Mouse (Mus musculus) liver, postnatal 0 days (tissue): ENCODE data around the gene Gpank1. TPM values are rescaled to one million over a fixed set of nuclear protein-coding genes. Genes with fewer than 3 reads are reported as not detected.
A peak's percentile ranks its signal among the peaks of the same experiment; 100 is the strongest.

ENCODE experiments used
- ATAC-seq: fragments of 200-750 bp; cut with Nextera tagmentation; 2 replicates; pipeline ENCODE4 v1.8.0; 2017; ENCODE audit warnings: mild to moderate bottlenecking, moderate library complexity
- DNase-seq: peaks from one replicate; pipeline ENCODE4 v3.0.0-alpha.2; 2016
- H3K27ac ChIP-seq: fragments of 300-500 bp; sonication (generic); 2 replicates; pipeline ENCODE4 v1.5.1; 2014; ENCODE audit warnings: antibody characterized with exemption, moderate library complexity, mild to moderate bottlenecking, low read depth
- H3K27me3 ChIP-seq: fragments of 300-500 bp; sonication (generic); 2 replicates; pipeline ENCODE4 v1.6.1; 2014; ENCODE audit warnings: low read length, control low read depth, mixed read lengths; ENCODE audit not compliant: insufficient read depth
- H3K36me3 ChIP-seq: fragments of 300-500 bp; sonication (generic); replicated peaks from 2 replicates; pipeline ENCODE4 v1.6.1; 2014; ENCODE audit warnings: mild to moderate bottlenecking, control low read depth, low read length, moderate library complexity, mixed read lengths; ENCODE audit not compliant: insufficient read depth
- H3K4me1 ChIP-seq: fragments of 300-500 bp; sonication (generic); 2 replicates; pipeline ENCODE4 v1.6.1; 2014; ENCODE audit warnings: antibody characterized with exemption, mild to moderate bottlenecking, control low read depth; ENCODE audit not compliant: insufficient read depth
- H3K4me2 ChIP-seq: fragments of 300-500 bp; sonication (generic); 2 replicates; pipeline ENCODE4 v1.6.1; 2014; ENCODE audit warnings: low read depth, mild to moderate bottlenecking, low read length, moderate library complexity, mixed read lengths
- H3K4me3 ChIP-seq: fragments of 300-500 bp; sonication (generic); 2 replicates; pipeline ENCODE4 v1.5.1; 2014; ENCODE audit warnings: low read depth, low read length
- H3K9ac ChIP-seq: fragments of 300-500 bp; sonication (generic); replicated peaks from 2 replicates; pipeline ENCODE4 v1.6.1; 2014; ENCODE audit warnings: mild to moderate bottlenecking, moderate library complexity
- H3K9me3 ChIP-seq: fragments of 300-500 bp; sonication (generic); 2 replicates; pipeline ENCODE4 v1.6.1; 2016; ENCODE audit warnings: mild to moderate bottlenecking, control low read depth, low read length, mixed read lengths
- CTCF ChIP-seq: sonication (generic); IDR thresholded peaks from 2 replicates; pipeline ENCODE4 v1.5.1; 2016; ENCODE audit warnings: antibody characterized with exemption, low read depth
- EP300 ChIP-seq: IDR thresholded peaks from 2 replicates; pipeline ENCODE4 v1.6.1; 2016; ENCODE audit warnings: antibody characterized with exemption, low read depth, mild to moderate bottlenecking
- WGBS: fragments of 180-500 bp; shearing (Covaris S2); extraction: QIAGEN DNeasy Blood & Tissue Kit; methylation state at CpG from one replicate; pipeline ENCODE4 v1.1.7; 2014; ENCODE audit not compliant: insufficient replicate concordance; 5-methylcytosine and 5-hydroxymethylcytosine counted together
- polyA plus RNA-seq: library from polyadenylated mRNA; unstranded; fragments of >200 nt; fragmentation: Nextera tagmentation; extraction: Ambion mirVana; gene quantifications from 2 replicates; pipeline ENCODE4 v1.2.1, GENCODE M21; 2015

Gpank1 gene
- polyA plus RNA-seq, 1 experiment from 2014 or later: 9.6 TPM

DNA sequence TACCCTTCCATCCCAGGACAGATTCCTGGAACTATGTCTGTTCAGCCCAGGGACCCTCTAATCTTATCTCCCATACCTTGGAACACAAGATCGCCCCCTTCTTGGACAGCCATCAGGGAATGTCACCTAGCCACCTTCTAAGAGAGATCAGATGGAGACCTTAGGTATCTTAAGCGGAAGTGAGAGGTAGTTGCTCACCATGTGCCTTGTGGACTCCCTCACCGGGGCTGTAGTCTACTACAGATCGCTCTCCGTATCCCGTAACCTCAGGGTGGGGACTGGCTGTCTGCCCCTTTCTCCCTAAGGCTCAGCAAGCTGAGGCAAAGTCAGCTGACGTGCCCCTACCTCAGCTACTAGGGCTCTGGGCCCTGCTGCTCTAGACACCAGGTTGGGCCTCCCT is 17.2 kb upstream of the Gpank1 start:
- no peaks in the 10 kb centered on the region for H3K9me3 ChIP-seq
- H3K27me3 ChIP-seq: no peaks in the 10 kb centered on the region
- ATAC-seq (no peak), DNase-seq (no peak)
- no peak for TF ChIP-seq CTCF
- TF ChIP-seq EP300: no peak
- H3K9ac ChIP-seq: peak overlapping the region; percentile 26; the same call in 1 of the 2 replicates
- peaks cover 38% of the 10 kb centered on the region for H3K4me1 ChIP-seq
- 68% methylated on average over 7 of the region's 7 CpGs for WGBS
- no peak overlapping the region for H3K4me3 ChIP-seq
- H3K36me3 ChIP-seq: peaks cover 29% of the 10 kb centered on the region
- H3K4me2 ChIP-seq: peak overlapping the region; percentile 42; the same call in 1 of the 2 replicates
- peak overlapping the region; percentile 48 for H3K27ac ChIP-seq

GRCm38 (mm10) chr17:35104754-35105153 is 16.5 kb upstream of the Gpank1 start:
- H3K4me3 ChIP-seq: no peak overlapping the region

DNA sequence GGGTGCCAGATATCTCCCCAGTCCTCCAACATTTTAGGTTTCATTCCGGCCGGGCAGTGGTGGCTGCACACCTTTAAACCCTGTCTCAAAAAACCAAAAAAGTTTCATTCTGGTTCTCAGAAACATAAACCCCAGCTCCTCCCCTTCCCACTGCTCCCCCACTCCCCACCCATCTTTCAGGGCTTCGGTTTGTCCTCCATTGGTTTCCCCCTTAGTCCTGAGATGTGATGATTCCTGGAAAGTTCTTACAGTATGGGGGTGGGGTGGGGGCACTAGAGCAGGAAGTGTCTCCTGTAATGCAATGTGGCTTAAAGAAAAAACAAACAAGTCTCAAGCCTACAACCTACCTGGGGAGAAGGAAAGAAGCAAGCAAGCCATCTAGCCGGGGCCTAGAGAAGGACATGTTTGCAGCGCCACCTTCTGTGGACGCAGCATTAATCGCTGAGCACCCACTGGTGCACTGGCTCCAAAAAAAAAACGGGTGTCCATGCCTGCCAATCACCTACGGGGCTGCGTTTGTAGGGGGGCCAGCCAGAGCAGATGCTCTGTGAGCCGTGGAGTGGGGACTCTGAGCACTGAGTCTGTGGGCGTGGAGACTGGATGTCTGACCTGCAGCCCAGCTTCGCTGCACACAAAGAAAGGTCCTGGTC is 15.4 kb upstream of the Gpank1 start:
- Histone ChIP-seq H3K4me1 (peaks cover 38% of the 10 kb centered on the region), H3K9ac (no peak overlapping the region), H3K9me3 (no peaks in the 10 kb centered on the region), H3K36me3 (peaks cover 17% of the 10 kb centered on the region), H3K27me3 (no peaks in the 10 kb centered on the region), H3K4me2 (peak overlapping the region; percentile 40; the same call in 1 of the 2 replicates), H3K4me3 (no peak overlapping the region), H3K27ac (peak overlapping the region; percentile 48; the same call in 1 of the 2 replicates)
- ATAC-seq (no peak), DNase-seq (peak; percentile 53)
- TF ChIP-seq EP300 (no peak), CTCF (peak; percentile 79)
- WGBS: 24% methylated on average over 13 of the region's 13 CpGs

More at GRCm38 (mm10) chr17:35104754-35105153, 16.5 kb upstream of the Gpank1 start:
- Histone ChIP-seq H3K4me1 (peaks cover 38% of the 10 kb centered on the region), H3K4me2 (peak overlapping the region; percentile 42; the same call in 1 of the 2 replicates), H3K27me3 (no peaks in the 10 kb centered on the region), H3K9ac (no peak overlapping the region; the same call in 1 of the 2 replicates), H3K9me3 (no peaks in the 10 kb centered on the region), H3K36me3 (peaks cover 25% of the 10 kb centered on the region), H3K27ac (peak overlapping the region; percentile 48)
- ATAC-seq: peak; percentile 85
- TF ChIP-seq EP300: peak; percentile 93
- no peak for TF ChIP-seq CTCF
- 52% methylated on average over 6 of the region's 6 CpGs for WGBS
- DNase-seq: no peak

- Histone ChIP-seq H3K4me3 (no peak overlapping the region), H3K4me2 (no peak overlapping the region), H3K9ac (no peak overlapping the region), H3K4me1 (peaks cover 38% of the 10 kb centered on the region), H3K36me3 (peaks cover 10% of the 10 kb centered on the region), H3K27ac (no peak overlapping the region), H3K27me3 (no peaks in the 10 kb centered on the region), H3K9me3 (no peaks in the 10 kb centered on the region)
- ATAC-seq (no peak), DNase-seq (no peak)
- TF ChIP-seq EP300: no peak
- 65% methylated on average over 3 of the region's 3 CpGs for WGBS
Observed at GRCm38 (mm10) chr17:35106522-35106921, 14.7 kb upstream of the Gpank1 start.

GRCm38 (mm10) chr17:35108097-35108496 is 13.2 kb upstream of the Gpank1 start, which contains the start of gene Ly6g5c:
Gene Ly6g5c, plus strand, starts transcription at chr17:35108279.
- Histone ChIP-seq H3K4me2 (no peak within 1 kb of the TSS), H3K4me3 (no peak within 1 kb of the TSS), H3K36me3 (no peaks in the 10 kb centered on the region), H3K4me1 (peaks cover 28% of the 10 kb centered on the region), H3K27me3 (no peaks in the 10 kb centered on the region), H3K9me3 (no peaks in the 10 kb centered on the region), H3K9ac (no peak within 1 kb of the TSS), H3K27ac (no peak within 1 kb of the TSS)
- DNase-seq: no peak
- ATAC-seq: no peak
- WGBS: 80% methylated on average over 6 of the region's 6 CpGs
- no peak for TF ChIP-seq EP300
- no peak for TF ChIP-seq CTCF

DNA sequence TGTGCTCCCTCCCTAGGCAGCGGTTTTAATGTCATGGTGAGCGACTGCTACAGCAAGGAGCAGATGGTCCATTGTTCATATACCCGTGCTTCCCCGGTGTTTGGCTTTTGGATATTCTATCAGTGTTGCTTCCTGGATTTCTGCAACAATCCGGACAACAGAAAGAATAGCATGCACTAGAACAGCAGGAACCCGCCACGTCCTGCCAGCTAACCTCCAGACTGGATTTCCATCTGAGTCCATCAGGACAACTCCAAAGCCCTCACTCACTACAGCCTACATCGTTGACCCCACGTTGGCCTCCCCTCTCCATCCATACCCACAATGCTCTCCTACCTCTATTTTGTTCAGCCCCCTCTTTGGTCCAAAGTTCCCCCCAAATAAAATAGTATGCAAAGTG is 9.5 kb upstream of the Gpank1 start:
- H3K9ac ChIP-seq: no peak overlapping the region
- no peak overlapping the region for H3K4me3 ChIP-seq
- H3K27me3 ChIP-seq: no peaks in the 10 kb centered on the region
- no peak overlapping the region for H3K27ac ChIP-seq
- WGBS: 63% methylated on average over 9 of the region's 9 CpGs
- peaks cover 15% of the 10 kb centered on the region; the same call in 1 of the 2 replicates for H3K36me3 ChIP-seq
- no peak for ATAC-seq
- TF ChIP-seq CTCF: no peak
- no peak for TF ChIP-seq EP300
- H3K4me2 ChIP-seq: no peak overlapping the region
- no peaks in the 10 kb centered on the region for H3K4me1 ChIP-seq
- H3K9me3 ChIP-seq: no peaks in the 10 kb centered on the region
- DNase-seq: no peak
